Mouse (Mus musculus) heart, embryonic 14.5 days (tissue): ENCODE data around the gene Gm5089. TPM values are rescaled to one million over a fixed set of nuclear protein-coding genes. Genes with fewer than 3 reads are reported as not detected.

ENCODE experiments used
- ATAC-seq: fragments of 200-750 bp; cut with Nextera tagmentation; 2 replicates; pipeline ENCODE4 v1.8.0; 2017; ENCODE audit warnings: low read depth, moderate TSS enrichment; ENCODE audit not compliant: insufficient number of reproducible peaks, insufficient read depth, low FRiP score
- H3K27ac ChIP-seq, 2 experiments: fragments of 200-500 bp in 1 of 2; fragments of 300-500 bp in 1 of 2; sonication (generic) in 1 of 2; replicated peaks in 1 of 2; 2 replicates each; pipeline ENCODE4 v1.5.1; 2012 to 2014; ENCODE audit warnings: low read depth in 2 of 2, low read length in 2 of 2, control low read depth in 1 of 2, mild to moderate bottlenecking in 1 of 2, mixed read lengths in 1 of 2; ENCODE audit not compliant: control insufficient read depth in 1 of 2, insufficient read depth in 1 of 2
- H3K27me3 ChIP-seq: fragments of 300-500 bp; sonication (generic); 2 replicates; pipeline ENCODE4 v1.6.1; 2014; ENCODE audit warnings: mild to moderate bottlenecking, low read length, control low read depth; ENCODE audit not compliant: control insufficient read depth, insufficient read depth
- H3K36me3 ChIP-seq: fragments of 300-500 bp; sonication (generic); 2 replicates; pipeline ENCODE4 v1.6.1; 2014; ENCODE audit warnings: mild to moderate bottlenecking, control low read depth, low read length, mixed read lengths; ENCODE audit not compliant: control insufficient read depth, insufficient read depth
- H3K4me1 ChIP-seq, 2 experiments: fragments of 200-500 bp in 1 of 2; fragments of 300-500 bp in 1 of 2; sonication (generic) in 1 of 2; 2 replicates each; pipeline ENCODE4 v1.6.1; 2012 to 2014; ENCODE audit warnings: low read length in 2 of 2, control low read depth in 1 of 2, mixed read lengths in 1 of 2; ENCODE audit not compliant: control insufficient read depth in 2 of 2, insufficient read depth in 2 of 2
- H3K4me2 ChIP-seq: fragments of 300-500 bp; sonication (generic); 2 replicates; pipeline ENCODE4 v1.6.1; 2014; ENCODE audit warnings: mild to moderate bottlenecking, low read length
- H3K4me3 ChIP-seq, 2 experiments: fragments of 200-500 bp in 1 of 2; fragments of 300-500 bp in 1 of 2; sonication (generic) in 1 of 2; 2 replicates each; pipeline ENCODE4 v1.5.1; 2012 to 2014; ENCODE audit warnings: low read length in 2 of 2, mild to moderate bottlenecking in 2 of 2, control low read depth in 1 of 2, low read depth in 1 of 2, moderate library complexity in 1 of 2; ENCODE audit not compliant: control insufficient read depth in 1 of 2, insufficient read depth in 1 of 2
- H3K9ac ChIP-seq: fragments of 300-500 bp; sonication (generic); 2 replicates; pipeline ENCODE4 v1.6.1; 2014; ENCODE audit warnings: mild to moderate bottlenecking, low read length
- H3K9me3 ChIP-seq: fragments of 300-500 bp; sonication (generic); 2 replicates; pipeline ENCODE4 v1.6.1; 2016; ENCODE audit warnings: low read length, control low read depth; ENCODE audit not compliant: control insufficient read depth
- WGBS: fragments of 180-500 bp; shearing (Covaris S2); extraction: QIAGEN DNeasy Blood & Tissue Kit; methylation state at CpG from one replicate; pipeline ENCODE4 v1.1.7; 2014; 5-methylcytosine and 5-hydroxymethylcytosine counted together
- polyA plus RNA-seq: library from polyadenylated mRNA; unstranded; fragments of >200 nt; fragmentation: Nextera tagmentation; extraction: Ambion mirVana; gene quantifications from 2 replicates; pipeline ENCODE4 v1.2.1, GENCODE M21; 2014

Gm5089 gene
- polyA plus RNA-seq, 1 experiment from 2014 or later = not detected

DNA sequence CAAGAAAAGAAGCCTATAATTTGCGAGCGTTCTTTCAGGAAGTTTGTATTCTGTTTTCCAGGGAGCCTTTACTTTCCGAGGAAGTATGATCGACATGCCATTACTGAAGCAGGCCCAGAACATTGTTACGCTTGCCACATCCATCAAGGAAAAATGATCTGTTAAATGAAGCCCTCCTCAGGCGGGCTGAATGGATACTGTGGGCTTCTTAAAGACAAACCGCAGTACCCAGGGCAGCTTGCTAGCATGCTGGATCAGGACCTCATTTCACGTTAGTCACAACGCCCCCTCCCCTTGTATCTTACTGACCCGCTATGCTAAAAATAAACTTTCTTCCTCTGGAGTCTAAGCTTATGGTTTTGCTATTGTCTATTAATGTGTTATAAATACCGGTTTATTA, 49.0 kb downstream of the Gm5089 start:
- Histone ChIP-seq H3K27ac (no peak overlapping the region), H3K4me2 (no peak overlapping the region), H3K36me3 (no peaks in the 10 kb centered on the region), H3K4me1 (peaks cover under 1 to 12% of the 10 kb centered on the region in 2 experiments; a peak in 3 of 4 replicates), H3K4me3 (no peak overlapping the region), H3K27me3 (peaks cover 29% of the 10 kb centered on the region), H3K9ac (no peak overlapping the region), H3K9me3 (no peaks in the 10 kb centered on the region)
- 75% methylated on average over 11 of the region's 11 CpGs for WGBS
- ATAC-seq = no peak

GRCm38 (mm10) chr14:122399906-122400305, 51.0 kb downstream of the Gm5089 start:
- Histone ChIP-seq H3K4me1 (no peaks in the 10 kb centered on the region), H3K9ac (no peak overlapping the region), H3K9me3 (no peaks in the 10 kb centered on the region), H3K36me3 (no peaks in the 10 kb centered on the region), H3K4me2 (no peak overlapping the region), H3K27me3 (peaks cover 10% of the 10 kb centered on the region), H3K27ac (no peak overlapping the region), H3K4me3 (no peak overlapping the region)
- 86% methylated on average over 5 of the region's 5 CpGs for WGBS
- no peak for ATAC-seq

DNA sequence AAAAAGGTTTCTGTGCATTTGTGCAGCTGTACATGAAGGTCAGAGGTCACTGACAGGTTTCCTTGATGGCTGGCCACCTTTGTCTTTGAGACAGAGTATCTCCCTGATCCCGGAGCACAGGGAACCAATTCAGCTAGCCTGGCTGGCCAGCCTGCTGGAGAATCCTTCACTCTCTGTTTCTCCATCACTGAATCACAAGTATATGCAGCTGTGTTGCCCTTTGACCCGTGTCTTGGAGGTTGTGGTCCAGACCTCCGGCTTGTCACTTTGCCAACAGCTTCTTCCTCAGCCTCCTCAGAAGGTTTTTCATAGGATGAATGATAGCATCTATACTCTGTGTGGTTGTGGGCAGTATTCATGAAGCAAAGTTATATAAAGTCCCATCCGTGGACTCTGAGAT, 52.2 kb downstream of the Gm5089 start:
- H3K27me3 ChIP-seq = peaks cover 2% of the 10 kb centered on the region; the same call in 1 of the 2 replicates
- no peak overlapping the region for H3K4me3 ChIP-seq
- no peaks in the 10 kb centered on the region for H3K36me3 ChIP-seq
- no peak overlapping the region for H3K27ac ChIP-seq
- no peaks in the 10 kb centered on the region for H3K4me1 ChIP-seq
- H3K9ac ChIP-seq = no peak overlapping the region
- no peaks in the 10 kb centered on the region for H3K9me3 ChIP-seq
- WGBS = 74% methylated on average over 4 of the region's 4 CpGs
- ATAC-seq = no peak
- no peak overlapping the region for H3K4me2 ChIP-seq

DNA sequence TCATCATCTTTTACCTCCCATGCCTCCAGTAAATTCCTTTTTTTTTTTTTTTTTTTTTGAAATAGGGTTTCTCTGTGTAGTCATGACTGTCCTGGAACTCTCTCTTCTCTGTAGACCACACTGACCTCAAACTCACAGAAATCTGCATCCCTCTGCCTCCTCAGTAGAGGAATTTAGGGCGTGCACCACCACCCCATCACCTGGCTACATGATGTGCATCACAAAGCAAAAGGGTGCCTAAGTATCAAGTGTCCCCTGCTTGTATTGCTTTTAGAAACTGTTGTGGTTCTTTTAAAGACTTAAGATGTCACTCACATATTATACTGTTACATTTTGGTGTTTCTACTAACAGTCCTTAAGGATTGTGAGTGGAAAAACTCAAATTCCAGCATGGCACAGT, 57.8 kb downstream of the Gm5089 start:
- Histone ChIP-seq H3K9ac (no peak overlapping the region), H3K4me2 (no peak overlapping the region), H3K36me3 (no peaks in the 10 kb centered on the region), H3K4me1 (no peaks in the 10 kb centered on the region), H3K27me3 (no peaks in the 10 kb centered on the region), H3K27ac (no peak overlapping the region), H3K9me3 (no peaks in the 10 kb centered on the region), H3K4me3 (no peak overlapping the region)
- no peak for ATAC-seq
- WGBS = 93% methylated on average over 1 of the region's 1 CpGs

DNA sequence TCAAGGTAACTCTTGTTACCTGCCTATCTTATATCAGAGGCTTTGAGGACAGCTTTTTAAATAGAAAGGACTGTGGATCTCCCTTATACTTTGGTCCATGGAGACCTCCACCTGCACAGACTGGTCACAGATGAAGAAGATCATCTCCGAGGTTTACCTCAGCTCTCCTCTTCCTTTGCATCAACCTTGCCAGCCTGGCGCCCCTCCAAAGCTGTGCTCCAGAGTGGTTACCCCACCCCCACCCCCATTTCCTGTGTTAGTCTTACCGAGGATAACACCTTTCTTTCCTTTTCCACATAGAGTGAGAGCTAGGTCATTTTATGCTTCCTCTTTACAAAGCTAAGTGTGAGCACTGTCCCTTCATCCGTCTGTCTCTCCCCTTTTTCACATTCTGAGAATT, 60.0 kb downstream of the Gm5089 start:
- Histone ChIP-seq H3K4me3 (no peak overlapping the region), H3K36me3 (no peaks in the 10 kb centered on the region), H3K27me3 (no peaks in the 10 kb centered on the region), H3K9ac (no peak overlapping the region), H3K27ac (no peak overlapping the region), H3K9me3 (no peaks in the 10 kb centered on the region), H3K4me1 (no peaks in the 10 kb centered on the region), H3K4me2 (no peak overlapping the region)
- WGBS = 44% methylated on average over 4 of the region's 4 CpGs
- no peak for ATAC-seq

DNA sequence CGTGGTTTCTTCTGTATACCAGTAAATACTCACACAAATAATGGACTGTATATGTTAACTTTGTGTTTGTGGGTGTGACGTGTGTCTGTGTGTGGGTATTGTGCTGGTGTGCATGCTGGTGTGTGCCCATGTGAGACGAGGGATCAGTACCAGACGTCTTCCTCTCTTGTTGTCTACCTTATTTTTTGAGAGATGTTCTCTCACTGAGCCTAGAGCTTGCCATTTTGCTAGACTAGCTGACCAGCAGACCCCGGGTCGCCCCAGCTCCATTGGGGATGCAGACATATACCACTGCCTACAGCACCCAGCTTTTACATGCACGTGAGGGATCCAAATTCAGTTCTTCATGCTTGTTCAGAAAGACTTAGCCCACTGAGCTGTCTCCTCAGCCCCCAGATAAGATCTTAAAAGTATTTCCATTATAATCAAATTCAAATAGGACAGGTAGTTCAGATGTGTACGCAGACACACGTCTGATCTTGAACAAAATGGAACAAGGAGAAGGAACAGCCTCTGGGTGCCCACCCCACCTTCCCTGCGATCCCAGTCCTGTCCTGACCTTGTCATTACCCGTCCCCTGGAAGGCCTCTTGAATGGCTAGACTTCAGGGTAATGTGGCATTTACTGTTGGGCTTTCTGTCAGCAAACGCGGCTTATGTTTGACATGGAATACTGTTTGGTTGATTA, 61.1 kb downstream of the Gm5089 start:
- no peaks in the 10 kb centered on the region for H3K9me3 ChIP-seq
- H3K36me3 ChIP-seq = no peaks in the 10 kb centered on the region
- no peak overlapping the region for H3K9ac ChIP-seq
- H3K4me3 ChIP-seq = no peak overlapping the region
- no peaks in the 10 kb centered on the region for H3K4me1 ChIP-seq
- no peak for ATAC-seq
- H3K4me2 ChIP-seq = no peak overlapping the region
- H3K27ac ChIP-seq = no peak overlapping the region
- 81% methylated on average over 13 of the region's 13 CpGs for WGBS
- H3K27me3 ChIP-seq = no peaks in the 10 kb centered on the region

GRCm38 (mm10) chr14:122388431-122389031, 62.4 kb downstream of the Gm5089 start:
- 79% methylated on average over 19 of the region's 19 CpGs for WGBS
- no peak overlapping the region for H3K4me2 ChIP-seq
- no peaks in the 10 kb centered on the region for H3K4me1 ChIP-seq

DNA sequence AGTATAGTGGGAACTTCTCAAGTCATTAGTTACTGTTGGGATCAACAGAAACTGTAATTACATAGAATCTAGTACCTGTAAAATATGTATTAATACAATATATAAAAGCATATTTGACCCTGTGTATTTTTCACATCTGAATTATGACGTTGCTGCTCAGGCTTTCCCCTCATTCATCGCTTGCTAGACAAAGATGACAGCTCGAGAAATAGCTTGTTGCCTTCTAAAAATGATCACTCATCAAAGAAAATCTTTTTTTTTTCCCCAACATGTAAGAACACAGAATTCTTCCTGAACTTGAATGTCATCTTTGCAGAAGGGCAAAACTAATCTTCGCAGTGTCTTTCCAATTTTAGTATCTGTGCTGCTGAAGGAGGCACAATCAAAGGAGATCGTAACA, 63.1 kb downstream of the Gm5089 start:
- ATAC-seq = no peak
- 85% methylated on average over 5 of the region's 5 CpGs for WGBS
- no peak overlapping the region for H3K9ac ChIP-seq

More at GRCm38 (mm10) chr14:122388431-122389031, 62.4 kb downstream of the Gm5089 start:
- H3K9me3 ChIP-seq = no peaks in the 10 kb centered on the region
- no peaks in the 10 kb centered on the region for H3K36me3 ChIP-seq
- H3K27me3 ChIP-seq = no peaks in the 10 kb centered on the region
- no peak overlapping the region for H3K27ac ChIP-seq
- H3K9ac ChIP-seq = no peak overlapping the region
- ATAC-seq = no peak
- H3K4me3 ChIP-seq = no peak overlapping the region

More for the DNA sequence above, 63.1 kb downstream of the Gm5089 start:
- H3K27me3 ChIP-seq = no peaks in the 10 kb centered on the region
- H3K4me3 ChIP-seq = no peak overlapping the region
- H3K4me1 ChIP-seq = no peaks in the 10 kb centered on the region
- no peaks in the 10 kb centered on the region for H3K36me3 ChIP-seq
- no peak overlapping the region for H3K4me2 ChIP-seq
- no peak overlapping the region for H3K27ac ChIP-seq
- H3K9me3 ChIP-seq = no peaks in the 10 kb centered on the region
